Mouse (Mus musculus) testis, adult 2 months (tissue): ENCODE data around the gene Gchfr.

Experiments used
- CTCF ChIP-seq: fragments of 200-500 bp; IDR thresholded peaks from 2 replicates; pipeline ENCODE4 v1.5.1; 2012; ENCODE audit warnings: low read depth, mild to moderate bottlenecking, inconsistent platforms, low read length, moderate library complexity; ENCODE audit not compliant: control insufficient read depth, insufficient read depth, insufficient replicate concordance
- POLR2A ChIP-seq: fragments of 200-500 bp; IDR thresholded peaks from 2 replicates; pipeline ENCODE4 v1.6.1; 2012; ENCODE audit warnings: low read depth, mild to moderate bottlenecking, inconsistent platforms, low read length, moderate library complexity; ENCODE audit not compliant: control insufficient read depth

DNA sequence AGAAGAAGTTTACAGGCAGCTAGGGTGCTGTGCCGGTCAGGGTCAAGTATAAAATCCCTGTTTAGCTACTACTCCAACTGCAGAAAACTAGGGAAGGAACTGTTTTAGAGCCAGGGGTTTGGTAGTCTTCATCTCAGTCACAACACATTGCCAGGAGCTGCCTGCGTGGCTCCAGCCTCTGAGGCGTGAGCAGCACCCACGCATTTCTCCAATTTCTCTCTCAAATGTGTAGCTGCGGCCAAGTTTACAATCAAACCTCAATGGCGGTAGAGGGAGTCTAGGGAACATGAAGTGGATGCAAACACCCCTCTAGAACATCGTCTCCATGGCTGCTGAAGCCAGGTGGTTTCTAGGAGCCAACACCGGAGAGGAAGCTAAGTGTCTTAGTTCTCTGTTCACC lies 19.8 kb upstream of the Gchfr start:
- TF ChIP-seq POLR2A (no peak), CTCF (no peak)
